ENCODE assay signal across 13 mouse cellular contexts in the genomic region with DNA sequence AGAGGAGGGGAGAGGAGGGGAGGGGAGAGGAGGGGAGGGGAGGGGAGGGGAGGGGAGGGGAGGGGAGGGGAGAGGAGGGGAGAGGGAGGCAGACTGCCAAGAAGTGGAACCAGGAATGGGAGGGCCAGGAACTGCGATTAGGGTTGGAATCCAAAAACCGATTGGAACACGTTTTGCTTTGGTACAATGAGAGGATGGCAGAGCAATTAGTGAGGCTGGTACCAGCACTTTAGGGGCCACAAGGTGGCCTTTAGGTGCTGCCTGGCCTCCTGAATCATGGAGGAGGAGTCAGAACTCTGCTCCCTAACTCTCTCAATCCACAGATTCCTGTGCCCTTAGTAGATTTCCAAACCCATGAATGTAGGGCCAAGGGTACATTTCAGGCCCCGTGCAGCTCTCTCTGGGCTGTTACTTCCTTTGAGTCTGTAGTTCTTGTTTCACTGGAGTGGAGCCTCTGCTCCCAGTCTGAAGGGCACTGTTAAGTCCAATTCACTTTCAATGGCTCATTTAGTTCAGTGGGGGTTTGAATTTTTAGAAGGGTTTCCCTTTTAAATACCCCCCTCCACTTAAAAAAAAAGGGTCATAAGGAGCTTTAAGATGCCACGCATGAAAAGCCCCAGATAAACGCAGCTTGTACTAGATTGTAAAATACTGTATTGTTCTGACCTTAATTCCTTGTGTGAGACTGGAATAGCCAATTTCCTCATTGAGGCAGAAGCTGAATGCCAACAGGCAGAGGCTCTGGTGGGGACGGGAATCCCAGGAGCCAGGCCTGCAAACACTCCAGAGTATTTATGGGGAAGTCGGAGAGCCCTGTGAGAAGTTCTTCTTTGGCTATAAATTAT.
DNase-seq lines count a peak whose midpoint lies in the region; ATAC-seq lines count a peak whose summit lies in the region.
"Had no signal": no experiment of that assay in that cellular context is flagged by ENCODE, and none has a peak within 500 bp of the region (broad histone marks: within the 10 kb centered on the region; RNA-seq: fewer than 3 reads in every experiment).

No protein-coding gene starts in this region.

- ATAC-seq in kidney, embryonic 14.5 days (ENCODE audit: low FRiP score, low TSS enrichment): peak; percentile 46; the same call in 1 of the 2 replicates
- ATAC-seq in forebrain, embryonic 15.5 days (replicated peaks): peak; percentile 88
- peak; percentile 19; the same call in 1 of the 2 replicates for ATAC-seq in midbrain, embryonic 14.5 days (ENCODE audit: low FRiP score, low TSS enrichment)

- no peak overlapping the region for H3K9ac ChIP-seq in kidney, embryonic 14.5 days (ENCODE audit: low read depth, low read length)
- no peak overlapping the region for H3K9ac ChIP-seq in forebrain, embryonic 15.5 days (replicated peaks)
- H3K9ac ChIP-seq in midbrain, embryonic 14.5 days (replicated peaks; ENCODE audit: low read length): no peak overlapping the region

- no peaks in the 10 kb centered on the region for H3K27me3 ChIP-seq in kidney, embryonic 14.5 days (ENCODE audit: control insufficient read depth, insufficient read depth, low read length)
- no peaks in the 10 kb centered on the region for H3K27me3 ChIP-seq in forebrain, embryonic 15.5 days
- H3K27me3 ChIP-seq in midbrain, embryonic 14.5 days (ENCODE audit: control insufficient read depth, insufficient read depth, low read length): no peaks in the 10 kb centered on the region

- no peak overlapping the region for H3K4me3 ChIP-seq in kidney, embryonic 14.5 days (ENCODE audit: low read length)
- no peak overlapping the region for H3K4me3 ChIP-seq in forebrain, embryonic 15.5 days
- no peak overlapping the region for H3K4me3 ChIP-seq in midbrain, embryonic 14.5 days (replicated peaks; ENCODE audit: low read depth, low read length)

- no peak overlapping the region; the same call in 1 of the 2 replicates for H3K27ac ChIP-seq in kidney, embryonic 14.5 days (ENCODE audit: low read depth, low read length)
- peak overlapping the region; percentile 75 for H3K27ac ChIP-seq in forebrain, embryonic 15.5 days (replicated peaks)
- H3K27ac ChIP-seq in midbrain, embryonic 14.5 days (replicated peaks; ENCODE audit: low read depth, low read length): 0 out of 2 replicates have a peak overlapping the region, but pooled peaks have one; percentile 45

- H3K4me2 ChIP-seq in kidney, embryonic 14.5 days (replicated peaks; ENCODE audit: low read depth, low read length): no peak overlapping the region
- H3K4me2 ChIP-seq in forebrain, embryonic 15.5 days (replicated peaks): no peak overlapping the region
- no peak overlapping the region for H3K4me2 ChIP-seq in midbrain, embryonic 14.5 days (ENCODE audit: low read length)
- H3K4me2 ChIP-seq: liver, embryonic 11.5 days had no signal

- no peaks in the 10 kb centered on the region for H3K9me3 ChIP-seq in kidney, embryonic 14.5 days (ENCODE audit: control insufficient read depth, low read length)
- H3K9me3 ChIP-seq in forebrain, embryonic 15.5 days: no peaks in the 10 kb centered on the region
- H3K9me3 ChIP-seq in midbrain, embryonic 14.5 days (ENCODE audit: control insufficient read depth, low read length): no peaks in the 10 kb centered on the region; the same call in 1 of the 2 replicates

- no peaks in the 10 kb centered on the region for H3K36me3 ChIP-seq in kidney, embryonic 14.5 days (ENCODE audit: control insufficient read depth, insufficient read depth, low read length)
- H3K36me3 ChIP-seq in forebrain, embryonic 15.5 days: no peaks in the 10 kb centered on the region
- no peaks in the 10 kb centered on the region for H3K36me3 ChIP-seq in midbrain, embryonic 14.5 days (ENCODE audit: control insufficient read depth, insufficient read depth, low read length)

- 47% methylated on average over 8 of the region's 8 CpGs for WGBS in kidney, embryonic 14.5 days
- WGBS in forebrain, embryonic 15.5 days: 11% methylated on average over 8 of the region's 8 CpGs
- 44% methylated on average over 8 of the region's 8 CpGs for WGBS in midbrain, embryonic 14.5 days

- H3K4me1 ChIP-seq in kidney, embryonic 14.5 days (ENCODE audit: control insufficient read depth, insufficient read depth, low read length): no peaks in the 10 kb centered on the region
- H3K4me1 ChIP-seq in forebrain, embryonic 15.5 days: peaks cover 11% of the 10 kb centered on the region
- no peaks in the 10 kb centered on the region for H3K4me1 ChIP-seq in midbrain, embryonic 14.5 days (ENCODE audit: control insufficient read depth, insufficient read depth, low read length)

- no peak for DNase-seq in kidney, postnatal 10 days
- DNase-seq in adipocyte (ENCODE audit: low spot score): peak; percentile 52
- peak; percentile 54 for DNase-seq in midbrain, embryonic 14.5 days
- DNase-seq in urinary bladder, postnatal 25 days (ENCODE audit: low spot score): no peak
- DNase-seq in testis, postnatal 14 days (ENCODE audit: low spot score): no peak
- no peak for DNase-seq in cerebellum, adult 11-12 months
- DNase-seq: B cell, adult 2 months; cerebellum, adult 8-10 months; gastrocnemius, postnatal 25 days; kidney, postnatal 36 days had no signal

Comparison
In these comparisons a context has a peak if more than half of its experiments do, and no peak if none do; other contexts are left out.
1. ATAC-seq: peak in every context shown above with its lines; median percentile 88 in forebrain, embryonic 15.5 days; 46 in kidney, embryonic 14.5 days; 19 in midbrain, embryonic 14.5 days.
2. DNase-seq: peak in adipocyte (single experiment) and midbrain, embryonic 14.5 days (single experiment); none in kidney, postnatal 10 days (single experiment), urinary bladder, postnatal 25 days (single experiment), testis, postnatal 14 days (single experiment) and cerebellum, adult 11-12 months (single experiment).